Mouse (Mus musculus) limb, embryonic 15.5 days (tissue): ENCODE data around the gene Slc25a25. TPM values are rescaled to one million over a fixed set of nuclear protein-coding genes. Genes with fewer than 3 reads are reported as not detected.

Experiments
- ATAC-seq: fragments of 200-750 bp; cut with Nextera tagmentation; 2 replicates; pipeline ENCODE4 v1.8.0; 2017; ENCODE audit warnings: low read depth, moderate TSS enrichment; ENCODE audit not compliant: insufficient number of reproducible peaks, low FRiP score, low TSS enrichment
- H3K27ac ChIP-seq: fragments of 300-500 bp; sonication (generic); 2 replicates; pipeline ENCODE4 v1.5.1; 2015; ENCODE audit warnings: moderate library complexity, mild to moderate bottlenecking, inconsistent platforms
- H3K27me3 ChIP-seq: fragments of 300-500 bp; sonication (generic); 2 replicates; pipeline ENCODE4 v1.6.1; 2015; ENCODE audit warnings: inconsistent platforms
- H3K36me3 ChIP-seq: fragments of 300-500 bp; sonication (generic); 2 replicates; pipeline ENCODE4 v1.6.1; 2015; ENCODE audit warnings: inconsistent platforms
- H3K4me1 ChIP-seq: fragments of 300-500 bp; sonication (generic); 2 replicates; pipeline ENCODE4 v1.6.1; 2015; ENCODE audit warnings: inconsistent platforms
- H3K4me2 ChIP-seq: fragments of 300-500 bp; sonication (generic); 2 replicates; pipeline ENCODE4 v1.6.1; 2015; ENCODE audit warnings: mild to moderate bottlenecking, inconsistent platforms
- H3K4me3 ChIP-seq: fragments of 300-500 bp; sonication (generic); 2 replicates; pipeline ENCODE4 v1.5.1; 2015; ENCODE audit warnings: mild to moderate bottlenecking, inconsistent platforms
- H3K9ac ChIP-seq: fragments of 300-500 bp; sonication (generic); 2 replicates; pipeline ENCODE4 v1.6.1; 2015; ENCODE audit warnings: inconsistent platforms
- H3K9me3 ChIP-seq: fragments of 300-500 bp; sonication (generic); 2 replicates; pipeline ENCODE4 v1.6.1; 2016; ENCODE audit warnings: inconsistent platforms
- WGBS: fragments of 180-500 bp; shearing (Covaris S2); methylation state at CpG from one replicate; pipeline ENCODE4 v1.1.7; 2015; 5-methylcytosine and 5-hydroxymethylcytosine counted together
- polyA plus RNA-seq: library from polyadenylated mRNA; unstranded; fragments of >200 nt; fragmentation: Nextera tagmentation; extraction: Ambion mirVana; gene quantifications from 2 replicates; pipeline ENCODE4 v1.2.1, GENCODE M21; 2015

Slc25a25 gene
- polyA plus RNA-seq, 1 experiment from 2014 or later, result 17.5 TPM

- Histone ChIP-seq H3K27ac (no peak overlapping the region), H3K4me2 (no peak overlapping the region), H3K4me3 (no peak overlapping the region), H3K27me3 (no peaks in the 10 kb centered on the region), H3K4me1 (0 out of 2 replicates have a peak, but pooled peaks cover 5% of the 10 kb centered on the region), H3K9me3 (no peaks in the 10 kb centered on the region), H3K36me3 (peaks cover 4% of the 10 kb centered on the region; the same call in 1 of the 2 replicates), H3K9ac (no peak overlapping the region)
- ATAC-seq, result no peak
- WGBS, result 58% methylated on average over 6 of the region's 6 CpGs
These were observed 12.1 kb downstream of the Slc25a25 start for GRCm38 (mm10) chr2:32439177-32439576.

GRCm38 (mm10) chr2:32438733-32439132, 12.5 kb downstream of the Slc25a25 start:
- Histone ChIP-seq H3K9me3 (no peaks in the 10 kb centered on the region), H3K36me3 (peaks cover 4% of the 10 kb centered on the region; the same call in 1 of the 2 replicates), H3K4me1 (0 out of 2 replicates have a peak, but pooled peaks cover 5% of the 10 kb centered on the region), H3K9ac (no peak overlapping the region), H3K27ac (no peak overlapping the region), H3K4me2 (no peak overlapping the region), H3K4me3 (no peak overlapping the region), H3K27me3 (no peaks in the 10 kb centered on the region)
- WGBS, result 82% methylated on average over 3 of the region's 3 CpGs
- no peak for ATAC-seq

- H3K4me2 ChIP-seq, result no peak overlapping the region
- no peaks in the 10 kb centered on the region for H3K36me3 ChIP-seq
- no peak overlapping the region for H3K4me3 ChIP-seq
- H3K27ac ChIP-seq, result peak overlapping the region; percentile 39
- H3K27me3 ChIP-seq, result no peaks in the 10 kb centered on the region
- WGBS, result 77% methylated on average over 2 of the region's 2 CpGs
- ATAC-seq, result no peak
- 0 out of 2 replicates have a peak, but pooled peaks cover 5% of the 10 kb centered on the region for H3K4me1 ChIP-seq
- no peak overlapping the region for H3K9ac ChIP-seq
- no peaks in the 10 kb centered on the region for H3K9me3 ChIP-seq
These were observed 13.6 kb downstream of the Slc25a25 start for GRCm38 (mm10) chr2:32437612-32438166.

GRCm38 (mm10) chr2:32436686-32437372, 14.4 kb downstream of the Slc25a25 start:
- Histone ChIP-seq H3K4me2 (no peak overlapping the region), H3K9ac (no peak overlapping the region), H3K36me3 (no peaks in the 10 kb centered on the region), H3K4me1 (0 out of 2 replicates have a peak, but pooled peaks cover 5% of the 10 kb centered on the region), H3K27me3 (no peaks in the 10 kb centered on the region), H3K4me3 (no peak overlapping the region), H3K27ac (peak overlapping the region; percentile 39), H3K9me3 (no peaks in the 10 kb centered on the region)
- 0 out of 2 replicates have a peak, but pooled peaks have one; percentile 35 for ATAC-seq
- 52% methylated on average over 3 of the region's 3 CpGs for WGBS

GRCm38 (mm10) chr2:32430701-32431676, 20.3 kb downstream of the Slc25a25 start:
- no peaks in the 10 kb centered on the region for H3K9me3 ChIP-seq
- peaks cover 44% of the 10 kb centered on the region for H3K4me1 ChIP-seq
- no peaks in the 10 kb centered on the region for H3K36me3 ChIP-seq
- H3K4me2 ChIP-seq, result peak overlapping the region; percentile 64
- 11% methylated on average over 18 of the region's 18 CpGs for WGBS
- H3K4me3 ChIP-seq, result peak overlapping the region; percentile 41
- peak; percentile 89 for ATAC-seq
- H3K27me3 ChIP-seq, result no peaks in the 10 kb centered on the region
- peak overlapping the region; percentile 81 for H3K27ac ChIP-seq
- H3K9ac ChIP-seq, result peak overlapping the region; percentile 44

GRCm38 (mm10) chr2:32429215-32429891, 21.9 kb downstream of the Slc25a25 start:
- Histone ChIP-seq H3K9me3 (no peaks in the 10 kb centered on the region), H3K36me3 (no peaks in the 10 kb centered on the region), H3K9ac (no peak overlapping the region), H3K4me2 (peak overlapping the region; percentile 33; the same call in 1 of the 2 replicates), H3K27ac (peak overlapping the region; percentile 84; the same call in 1 of the 2 replicates), H3K27me3 (no peaks in the 10 kb centered on the region), H3K4me3 (no peak overlapping the region), H3K4me1 (peaks cover 56% of the 10 kb centered on the region)
- WGBS, result 59% methylated on average over 4 of the region's 4 CpGs
- no peak for ATAC-seq

- peak overlapping the region; percentile 84 for H3K27ac ChIP-seq
- 25% methylated on average over 8 of the region's 8 CpGs for WGBS
- peak; percentile 77 for ATAC-seq
- peak overlapping the region; percentile 33 for H3K4me2 ChIP-seq
- no peaks in the 10 kb centered on the region for H3K36me3 ChIP-seq
- no peaks in the 10 kb centered on the region for H3K27me3 ChIP-seq
- peaks cover 67% of the 10 kb centered on the region for H3K4me1 ChIP-seq
- H3K9ac ChIP-seq, result no peak overlapping the region
- no peaks in the 10 kb centered on the region for H3K9me3 ChIP-seq
- peak overlapping the region; percentile 10; the same call in 1 of the 2 replicates for H3K4me3 ChIP-seq
These were observed 23.0 kb downstream of the Slc25a25 start for GRCm38 (mm10) chr2:32428262-32428722.

GRCm38 (mm10) chr2:32427720-32428119, 23.5 kb downstream of the Slc25a25 start:
- no peak for ATAC-seq
- Histone ChIP-seq H3K4me2 (peak overlapping the region; percentile 33; the same call in 1 of the 2 replicates), H3K9ac (no peak overlapping the region), H3K4me3 (no peak overlapping the region), H3K4me1 (peaks cover 72% of the 10 kb centered on the region), H3K9me3 (no peaks in the 10 kb centered on the region), H3K36me3 (no peaks in the 10 kb centered on the region), H3K27me3 (no peaks in the 10 kb centered on the region), H3K27ac (peak overlapping the region; percentile 84)
- WGBS, result 56% methylated on average over 5 of the region's 5 CpGs

GRCm38 (mm10) chr2:32426141-32426540, 25.1 kb downstream of the Slc25a25 start:
- no peaks in the 10 kb centered on the region for H3K27me3 ChIP-seq
- H3K9me3 ChIP-seq, result no peaks in the 10 kb centered on the region
- H3K9ac ChIP-seq, result no peak overlapping the region
- peaks cover 77% of the 10 kb centered on the region for H3K4me1 ChIP-seq
- H3K36me3 ChIP-seq, result no peaks in the 10 kb centered on the region; the same call in 1 of the 2 replicates
- no peak overlapping the region for H3K4me2 ChIP-seq
- ATAC-seq, result no peak
- H3K27ac ChIP-seq, result peak overlapping the region; percentile 17; the same call in 1 of the 2 replicates
- WGBS, result 92% methylated on average over 1 of the region's 1 CpGs
- no peak overlapping the region for H3K4me3 ChIP-seq

GRCm38 (mm10) chr2:32425568-32425967, 25.7 kb downstream of the Slc25a25 start:
- Histone ChIP-seq H3K27ac (0 out of 2 replicates have a peak overlapping the region, but pooled peaks have one; percentile 89), H3K4me2 (no peak overlapping the region), H3K36me3 (peaks cover 5% of the 10 kb centered on the region), H3K27me3 (no peaks in the 10 kb centered on the region), H3K9me3 (no peaks in the 10 kb centered on the region), H3K9ac (no peak overlapping the region), H3K4me1 (peaks cover 73% of the 10 kb centered on the region), H3K4me3 (no peak overlapping the region)
- WGBS, result 68% methylated on average over 5 of the region's 5 CpGs
- no peak for ATAC-seq

GRCm38 (mm10) chr2:32424796-32425195, 26.4 kb downstream of the Slc25a25 start:
- no peak overlapping the region for H3K4me3 ChIP-seq
- WGBS, result 38% methylated on average over 3 of the region's 3 CpGs
- no peak overlapping the region for H3K4me2 ChIP-seq
- peak overlapping the region; percentile 89 for H3K27ac ChIP-seq
- ATAC-seq, result no peak
- H3K9me3 ChIP-seq, result no peaks in the 10 kb centered on the region
- H3K9ac ChIP-seq, result no peak overlapping the region
- peaks cover 66% of the 10 kb centered on the region for H3K4me1 ChIP-seq
- H3K36me3 ChIP-seq, result peaks cover 13% of the 10 kb centered on the region
- no peaks in the 10 kb centered on the region for H3K27me3 ChIP-seq
